Mouse (Mus musculus) heart, embryonic 15.5 days (tissue): ENCODE data around the gene Eif3f. TPM values are rescaled to one million over a fixed set of nuclear protein-coding genes. Genes with fewer than 3 reads are reported as not detected.

Source experiments
- ATAC-seq: fragments of 200-750 bp; cut with Nextera tagmentation; replicated peaks from 2 replicates; pipeline ENCODE4 v1.8.0; 2017; ENCODE audit warnings: low read depth, moderate TSS enrichment; ENCODE audit not compliant: insufficient number of reproducible peaks, insufficient read depth, low FRiP score
- H3K27ac ChIP-seq: fragments of 300-500 bp; sonication (generic); 2 replicates; pipeline ENCODE4 v1.5.1; 2015; ENCODE audit warnings: mild to moderate bottlenecking, inconsistent platforms
- H3K27me3 ChIP-seq: fragments of 300-500 bp; sonication (generic); 2 replicates; pipeline ENCODE4 v1.6.1; 2015; ENCODE audit warnings: inconsistent platforms
- H3K36me3 ChIP-seq: fragments of 300-500 bp; sonication (generic); 2 replicates; pipeline ENCODE4 v1.6.1; 2015; ENCODE audit warnings: mild to moderate bottlenecking, inconsistent platforms
- H3K4me1 ChIP-seq: fragments of 300-500 bp; sonication (generic); replicated peaks from 2 replicates; pipeline ENCODE4 v1.6.1; 2015; ENCODE audit warnings: inconsistent platforms
- H3K4me2 ChIP-seq: fragments of 300-500 bp; sonication (generic); 2 replicates; pipeline ENCODE4 v1.6.1; 2015; ENCODE audit warnings: inconsistent platforms, mild to moderate bottlenecking, moderate library complexity
- H3K4me3 ChIP-seq: fragments of 300-500 bp; sonication (generic); 2 replicates; pipeline ENCODE4 v1.5.1; 2015; ENCODE audit warnings: mild to moderate bottlenecking, inconsistent platforms
- H3K9ac ChIP-seq: fragments of 300-500 bp; sonication (generic); 2 replicates; pipeline ENCODE4 v1.6.1; 2015; ENCODE audit warnings: mild to moderate bottlenecking, inconsistent platforms
- H3K9me3 ChIP-seq: fragments of 300-500 bp; sonication (generic); replicated peaks from 2 replicates; pipeline ENCODE4 v1.6.1; 2016; ENCODE audit warnings: inconsistent platforms
- WGBS: fragments of 180-500 bp; shearing (Covaris S2); methylation state at CpG from one replicate; pipeline ENCODE4 v1.1.7; 2015; ENCODE audit warnings: mixed read lengths; 5-methylcytosine and 5-hydroxymethylcytosine counted together
- polyA plus RNA-seq: library from polyadenylated mRNA; unstranded; fragments of >200 nt; fragmentation: Nextera tagmentation; extraction: Ambion mirVana; gene quantifications from 2 replicates; pipeline ENCODE4 v1.2.1, GENCODE M21; 2015

The Eif3f gene
- polyA plus RNA-seq, 1 experiment from 2014 or later = 43.9 TPM

GRCm38 (mm10) chr7:108972273-108972672, 38.1 kb downstream of the Eif3f start:
- ATAC-seq = no peak

GRCm38 (mm10) chr7:108985934-108986708, 51.9 kb downstream of the Eif3f start:
- H3K4me1 ChIP-seq = no peaks in the 10 kb centered on the region
- H3K4me2 ChIP-seq = no peak overlapping the region
- ATAC-seq = no peak
- H3K36me3 ChIP-seq = no peaks in the 10 kb centered on the region
- H3K27me3 ChIP-seq = no peaks in the 10 kb centered on the region
- H3K9ac ChIP-seq = no peak overlapping the region
- WGBS = 79% methylated on average over 2 of the region's 3 CpGs
- no peak overlapping the region for H3K27ac ChIP-seq
- no peak overlapping the region for H3K4me3 ChIP-seq
- H3K9me3 ChIP-seq = no peaks in the 10 kb centered on the region

More at GRCm38 (mm10) chr7:108972273-108972672, 38.1 kb downstream of the Eif3f start:
- Histone ChIP-seq H3K9ac (no peak overlapping the region), H3K36me3 (no peaks in the 10 kb centered on the region), H3K4me2 (no peak overlapping the region), H3K27ac (no peak overlapping the region), H3K4me3 (no peak overlapping the region), H3K4me1 (no peaks in the 10 kb centered on the region), H3K27me3 (peaks cover 6% of the 10 kb centered on the region; the same call in 1 of the 2 replicates), H3K9me3 (no peaks in the 10 kb centered on the region)
- whole genome bisulfite sequencing = 63% methylated on average over 6 of the region's 6 CpGs

- ATAC-seq = no peak
- no peak overlapping the region for H3K4me3 ChIP-seq
- WGBS = 71% methylated on average over 9 of the region's 9 CpGs
- H3K4me1 ChIP-seq = peaks cover 3% of the 10 kb centered on the region; the same call in 1 of the 2 replicates
- no peak overlapping the region for H3K27ac ChIP-seq
- H3K4me2 ChIP-seq = no peak overlapping the region
- H3K9ac ChIP-seq = no peak overlapping the region
- H3K36me3 ChIP-seq = no peaks in the 10 kb centered on the region
- H3K9me3 ChIP-seq = no peaks in the 10 kb centered on the region
- no peaks in the 10 kb centered on the region for H3K27me3 ChIP-seq
Observed at GRCm38 (mm10) chr7:108991207-108991606, 57.0 kb downstream of the Eif3f start.

Other genes with a start within 250 kb of the Eif3f start
- not detected in 2 replicates for gene Olfr512, start 221.1 kb upstream of the Eif3f start, polyA plus RNA-seq
- not detected in 2 replicates for gene Olfr513, start 183.4 kb upstream of the Eif3f start, polyA plus RNA-seq
- gene Olfr514, start 108.4 kb upstream of the Eif3f start, polyA plus RNA-seq = not detected in 2 replicates
- gene Olfr516, start 83.9 kb upstream of the Eif3f start, polyA plus RNA-seq = not detected in 2 replicates
- not detected in 2 replicates for gene Olfr517, start 62.0 kb upstream of the Eif3f start, polyA plus RNA-seq
- not detected in 2 replicates for gene Olfr518, start 49.4 kb upstream of the Eif3f start, polyA plus RNA-seq
- gene Olfr519, start 40.0 kb upstream of the Eif3f start, polyA plus RNA-seq = not detected in 2 replicates
- gene Nlrp10, start 4.2 kb upstream of the Eif3f start, polyA plus RNA-seq = 17.2 and 18.2 TPM in 2 replicates
- 0.94 and 2.3 TPM in 2 replicates for gene Tub, start 15.9 kb downstream of the Eif3f start, polyA plus RNA-seq
- 0.47 and 0.99 TPM in 2 replicates for gene Ric3, start 148.9 kb downstream of the Eif3f start, polyA plus RNA-seq
- gene Lmo1, start 240.8 kb downstream of the Eif3f start, polyA plus RNA-seq = 2.4 and 4.3 TPM in 2 replicates